In genomic region chr8:103494670-103495069, GRCm38 (mm10) we compare ENCODE assay signal across 24 mouse cellular contexts.
DNase-seq lines count a peak whose midpoint lies in the region; ATAC-seq and TF ChIP-seq lines count a peak whose summit lies in the region.
"Had no signal": no experiment of that assay in that cellular context is flagged by ENCODE, and none has a peak within 500 bp of the region (broad histone marks: within the 10 kb centered on the region; RNA-seq: fewer than 3 reads in every experiment).

No protein-coding gene starts in this region.

- H3K27ac ChIP-seq in intestine, embryonic 14.5 days (ENCODE audit: low read depth) = no peak overlapping the region
- H3K27ac ChIP-seq in intestine, embryonic 16.5 days (ENCODE audit: low read length) = no peak overlapping the region
- no peak overlapping the region for H3K27ac ChIP-seq in kidney, adult 2 months (ENCODE audit: insufficient read depth, low read depth, low read length)
- H3K27ac ChIP-seq in limb, embryonic 10.5 days = peak overlapping the region; percentile 8; the same call in 1 of the 2 replicates
- H3K27ac ChIP-seq: embryonic facial prominence, embryonic 13.5 days; forebrain, embryonic 15.5 days; hindbrain, embryonic 10.5 days had no signal

- no peaks in the 10 kb centered on the region for H3K36me3 ChIP-seq in intestine, embryonic 14.5 days (ENCODE audit: control insufficient read depth, insufficient read depth, low read length)
- no peaks in the 10 kb centered on the region for H3K36me3 ChIP-seq in intestine, embryonic 16.5 days (ENCODE audit: control insufficient read depth, insufficient read depth, low read length)
- no peaks in the 10 kb centered on the region for H3K36me3 ChIP-seq in kidney, adult 2 months (ENCODE audit: control insufficient read depth, insufficient read depth, low read length)
- no peaks in the 10 kb centered on the region for H3K36me3 ChIP-seq in limb, embryonic 10.5 days
- H3K36me3 ChIP-seq: embryonic facial prominence, embryonic 13.5 days; forebrain, embryonic 15.5 days; hindbrain, embryonic 10.5 days had no signal

- H3K4me3 ChIP-seq in intestine, embryonic 14.5 days (ENCODE audit: low read depth, low read length) = no peak overlapping the region
- no peak overlapping the region for H3K4me3 ChIP-seq in intestine, embryonic 16.5 days (ENCODE audit: low read length)
- no peak overlapping the region for H3K4me3 ChIP-seq in kidney, adult 2 months (ENCODE audit: insufficient read depth, low read depth, low read length)
- H3K4me3 ChIP-seq in limb, embryonic 10.5 days = no peak overlapping the region
- H3K4me3 ChIP-seq: embryonic facial prominence, embryonic 13.5 days; forebrain, embryonic 15.5 days; hindbrain, embryonic 10.5 days; megakaryocyte, embryonic 14.5 days had no signal

- TF ChIP-seq CTCF in kidney, adult 2 months (conservative IDR thresholded peaks at IDR 0.05; ENCODE audit: insufficient read depth, insufficient read length, low read depth, low read length) = no peak

- DNase-seq in intestine, embryonic 14.5 days (ENCODE audit: low spot score) = peak; percentile 32
- DNase-seq in kidney, postnatal 10 days = peak; percentile 55
- DNase-seq in kidney, adult 2 months = no peak
- DNase-seq in limb, embryonic 10.5 days (ENCODE audit: low spot score) = peak; percentile 11
- peak; percentile 12 for DNase-seq in lung, postnatal 14 days
- no peak for DNase-seq in right cerebral cortex, adult 2 months (ENCODE audit: low spot score in 2 of 2)
- DNase-seq in frontal cortex, postnatal 14 days (ENCODE audit: low spot score in 2 of 2) = no peak
- DNase-seq: adrenal gland, postnatal 10 days; cerebellum, adult 18-20 months; cerebellum, postnatal 25 days; gastrocnemius, postnatal 10 days; heart, adult 11 months; left cerebral cortex, postnatal 4 days; liver, postnatal 0 days; midbrain, embryonic 14.5 days; right cerebral cortex, postnatal 14 days had no signal

- H3K27me3 ChIP-seq in intestine, embryonic 14.5 days (replicated peaks; ENCODE audit: control insufficient read depth, insufficient read depth, low read length) = no peaks in the 10 kb centered on the region
- no peaks in the 10 kb centered on the region for H3K27me3 ChIP-seq in intestine, embryonic 16.5 days (replicated peaks; ENCODE audit: control insufficient read depth, insufficient read depth, low read length)
- no peaks in the 10 kb centered on the region for H3K27me3 ChIP-seq in kidney, adult 2 months (replicated peaks; ENCODE audit: control insufficient read depth, insufficient read depth, low read length)
- no peaks in the 10 kb centered on the region for H3K27me3 ChIP-seq in limb, embryonic 10.5 days (ENCODE audit: low read depth, poor library complexity, severe bottlenecking)
- H3K27me3 ChIP-seq: embryonic facial prominence, embryonic 13.5 days; forebrain, embryonic 15.5 days; megakaryocyte, embryonic 14.5 days had no signal

- 33% methylated on average over 1 of the region's 1 CpGs for WGBS in intestine, embryonic 14.5 days
- 44% methylated on average over 1 of the region's 1 CpGs for WGBS in intestine, embryonic 16.5 days
- 32% methylated on average over 1 of the region's 1 CpGs for WGBS in kidney, adult 2 months
- 81% methylated on average over 1 of the region's 1 CpGs for WGBS in limb, embryonic 10.5 days

- H3K9ac ChIP-seq in intestine, embryonic 14.5 days (ENCODE audit: low read length) = no peak overlapping the region
- H3K9ac ChIP-seq in intestine, embryonic 16.5 days (ENCODE audit: low read depth, low read length) = no peak overlapping the region
- H3K9ac ChIP-seq: embryonic facial prominence, embryonic 13.5 days; forebrain, embryonic 15.5 days; liver, postnatal 0 days had no signal

- peaks cover 26% of the 10 kb centered on the region for H3K4me1 ChIP-seq in intestine, embryonic 14.5 days (replicated peaks; ENCODE audit: control insufficient read depth, insufficient read depth, low read length)
- H3K4me1 ChIP-seq in intestine, embryonic 16.5 days (ENCODE audit: control insufficient read depth, insufficient read depth, low read length) = no peaks in the 10 kb centered on the region
- no peaks in the 10 kb centered on the region for H3K4me1 ChIP-seq in kidney, adult 2 months (ENCODE audit: control insufficient read depth, insufficient read depth, low read length)
- peaks cover 8% of the 10 kb centered on the region for H3K4me1 ChIP-seq in limb, embryonic 10.5 days
- H3K4me1 ChIP-seq: forebrain, embryonic 15.5 days; hindbrain, embryonic 10.5 days; megakaryocyte, embryonic 14.5 days had no signal

- no peak for ATAC-seq in intestine, embryonic 14.5 days (replicated peaks; ENCODE audit: low FRiP score, low TSS enrichment, low read depth)
- no peak for ATAC-seq in intestine, embryonic 16.5 days
- ATAC-seq: forebrain, embryonic 15.5 days; hindbrain, embryonic 16.5 days; liver, postnatal 0 days had no signal

- H3K4me2 ChIP-seq in intestine, embryonic 14.5 days (ENCODE audit: low read length) = no peak overlapping the region
- no peak overlapping the region for H3K4me2 ChIP-seq in intestine, embryonic 16.5 days (ENCODE audit: low read depth, low read length)
- H3K4me2 ChIP-seq: embryonic facial prominence, embryonic 13.5 days; forebrain, embryonic 15.5 days; heart, embryonic 11.5 days; liver, embryonic 11.5 days had no signal

- no peak for TF ChIP-seq POLR2A in kidney, adult 2 months (IDR thresholded peaks at IDR 0.05; ENCODE audit: low read depth, low read length)

- H3K9me3 ChIP-seq in intestine, embryonic 14.5 days (ENCODE audit: control insufficient read depth, low read length) = no peaks in the 10 kb centered on the region
- no peaks in the 10 kb centered on the region for H3K9me3 ChIP-seq in intestine, embryonic 16.5 days (ENCODE audit: control insufficient read depth, low read length)
- H3K9me3 ChIP-seq in limb, embryonic 10.5 days (replicated peaks) = no peaks in the 10 kb centered on the region
- H3K9me3 ChIP-seq: embryonic facial prominence, embryonic 13.5 days; forebrain, embryonic 15.5 days; hindbrain, embryonic 10.5 days had no signal

Comparison
In these comparisons a context has a peak if more than half of its experiments do, and no peak if none do; other contexts are left out.
1. DNase-seq: peak in intestine, embryonic 14.5 days (single experiment), kidney, postnatal 10 days (single experiment), limb, embryonic 10.5 days (single experiment) and lung, postnatal 14 days (single experiment); none in kidney, adult 2 months (single experiment), right cerebral cortex, adult 2 months (0 of 2) and frontal cortex, postnatal 14 days (0 of 2).